Mouse (Mus musculus): ENCODE results near the gene Vstm2b. TPM values are rescaled to one million over a fixed set of nuclear protein-coding genes. Genes with fewer than 3 reads are reported as not detected.

The Vstm2b gene
- total RNA-seq (2015) (not detected in 2 replicates), total RNA-seq (2017) (not detected in 2 replicates)

GRCm38 (mm10) chr7:40898096-40898710, at the start of gene Vstm2b:
Gene Vstm2b (plus strand): TSS chr7:40898328.
- no peak for ATAC-seq (replicated peaks; ENCODE audit: poor library complexity)

GRCm38 (mm10) chr7:40856088-40856625, 42.0 kb upstream of the Vstm2b start:
- ATAC-seq (replicated peaks; ENCODE audit: poor library complexity): no peak

- no peak for ATAC-seq (replicated peaks; ENCODE audit: poor library complexity)
Measured at GRCm38 (mm10) chr7:40873380-40873990, 24.6 kb upstream of the Vstm2b start.

- ATAC-seq (replicated peaks; ENCODE audit: poor library complexity): no peak
Measured at GRCm38 (mm10) chr7:40884855-40885489, 13.2 kb upstream of the Vstm2b start.

- ATAC-seq (replicated peaks; ENCODE audit: poor library complexity): no peak
Measured at GRCm38 (mm10) chr7:40888358-40888757, 9.8 kb upstream of the Vstm2b start.

- ATAC-seq (replicated peaks; ENCODE audit: poor library complexity): no peak
Measured at GRCm38 (mm10) chr7:40896964-40897363, 1.2 kb upstream of the Vstm2b start.

- ATAC-seq (replicated peaks; ENCODE audit: poor library complexity): no peak
Measured at GRCm38 (mm10) chr7:40898711-40899375, 715 bp downstream of the Vstm2b start.

- ATAC-seq (replicated peaks; ENCODE audit: poor library complexity): 0 out of 2 replicates have a peak, but pooled peaks have one; percentile 12
Measured at GRCm38 (mm10) chr7:40899376-40900265, 1.5 kb downstream of the Vstm2b start.

GRCm38 (mm10) chr7:40901201-40901600, 3.1 kb downstream of the Vstm2b start:
- ATAC-seq (replicated peaks; ENCODE audit: poor library complexity): no peak

- no peak for ATAC-seq (replicated peaks; ENCODE audit: poor library complexity)
Measured at GRCm38 (mm10) chr7:40902506-40902905, 4.4 kb downstream of the Vstm2b start.

- ATAC-seq (replicated peaks; ENCODE audit: poor library complexity): no peak
Measured at GRCm38 (mm10) chr7:40906484-40906883, 8.4 kb downstream of the Vstm2b start.

GRCm38 (mm10) chr7:40916761-40917160, 18.6 kb downstream of the Vstm2b start:
- ATAC-seq (replicated peaks; ENCODE audit: poor library complexity): no peak

- no peak for ATAC-seq (replicated peaks; ENCODE audit: poor library complexity)
Measured at GRCm38 (mm10) chr7:40920118-40920517, 22.0 kb downstream of the Vstm2b start.

- ATAC-seq (replicated peaks; ENCODE audit: poor library complexity): no peak
Measured at GRCm38 (mm10) chr7:40921281-40921680, 23.2 kb downstream of the Vstm2b start.

GRCm38 (mm10) chr7:40922871-40923270, 24.7 kb downstream of the Vstm2b start:
- ATAC-seq (replicated peaks; ENCODE audit: poor library complexity): no peak

GRCm38 (mm10) chr7:40928391-40928790, 30.3 kb downstream of the Vstm2b start:
- ATAC-seq (replicated peaks; ENCODE audit: poor library complexity): no peak

GRCm38 (mm10) chr7:40936617-40937212, 38.6 kb downstream of the Vstm2b start:
- no peak for ATAC-seq (replicated peaks; ENCODE audit: poor library complexity)

- no peak for ATAC-seq (replicated peaks; ENCODE audit: poor library complexity)
Measured at GRCm38 (mm10) chr7:40939371-40939770, 41.2 kb downstream of the Vstm2b start.

- no peak for ATAC-seq (replicated peaks; ENCODE audit: poor library complexity)
Measured at GRCm38 (mm10) chr7:40942233-40942935, 44.3 kb downstream of the Vstm2b start.
